Mouse (Mus musculus): ENCODE data around the gene Mocs2.
A peak's percentile ranks its signal among the peaks of the same experiment; 100 is the strongest.

Mocs2 gene

DNA sequence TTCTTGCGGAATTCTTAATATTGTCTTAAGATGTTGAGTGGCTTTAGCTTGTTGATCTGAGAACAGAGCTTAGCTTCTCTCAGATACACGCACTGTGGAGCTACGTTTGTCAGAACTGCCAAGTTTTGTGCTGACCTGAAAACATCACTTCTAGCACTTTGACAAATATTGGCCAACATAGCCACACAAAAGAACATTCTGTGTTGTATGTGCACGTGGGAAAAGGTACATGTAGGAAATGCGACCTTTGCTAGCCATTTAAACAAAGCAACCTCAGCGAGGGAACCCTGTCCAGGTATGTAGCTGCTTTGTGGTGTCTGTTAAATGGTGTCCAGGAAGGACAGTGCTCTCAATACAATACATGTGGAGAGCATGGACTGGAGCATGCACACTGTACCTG, 36.0 kb downstream of the Mocs2 start:
- no peak for DNase-seq (ENCODE audit: low read depth, low spot score)

DNA sequence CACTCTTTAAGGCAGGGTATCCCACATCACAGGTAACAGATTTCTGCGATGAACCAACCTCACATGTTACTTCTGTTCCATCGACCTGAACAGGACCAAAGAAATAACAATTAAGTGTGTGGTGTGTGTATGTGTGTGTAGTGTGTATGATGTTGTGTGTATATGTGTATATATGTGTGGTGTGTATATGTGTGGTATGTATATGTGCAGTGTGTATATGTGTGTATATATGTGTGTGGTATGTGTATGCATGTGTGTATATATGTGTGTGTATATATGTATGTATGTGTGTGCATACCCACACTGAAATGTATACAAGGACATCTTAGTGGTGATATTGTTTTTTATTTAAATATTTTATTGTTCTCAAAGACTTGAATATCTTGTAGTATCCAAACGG, 36.4 kb downstream of the Mocs2 start:
- DNase-seq (ENCODE audit: low read depth, low spot score) = no peak

GRCm38 (mm10) chr13:114855573-114856268, 37.7 kb downstream of the Mocs2 start:
- peak; percentile 2 for DNase-seq (ENCODE audit: low read depth, low spot score)

DNA sequence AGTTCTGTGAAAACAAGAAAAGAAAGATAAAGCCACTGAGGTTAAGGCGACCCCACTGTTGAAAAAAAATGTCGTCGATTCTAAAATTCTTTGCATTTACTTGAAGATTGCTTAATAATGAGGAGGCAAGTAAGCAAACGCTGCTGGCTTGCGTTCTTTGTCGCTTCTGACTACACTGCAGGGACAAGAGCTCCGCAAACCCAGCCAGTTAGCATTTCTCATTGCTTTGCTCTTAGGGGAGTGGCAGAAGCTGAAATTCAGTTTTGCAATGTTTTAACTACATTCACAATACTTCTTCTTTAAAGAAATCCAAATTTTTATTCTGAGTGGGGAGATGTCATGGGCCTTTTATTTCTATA, 38.2 kb downstream of the Mocs2 start:
- DNase-seq (ENCODE audit: low read depth, low spot score) = no peak

- DNase-seq (ENCODE audit: low read depth, low spot score) = no peak
Measured at GRCm38 (mm10) chr13:114857525-114857924, 39.5 kb downstream of the Mocs2 start.

- no peak for DNase-seq (ENCODE audit: low read depth, low spot score)
Measured at GRCm38 (mm10) chr13:114874738-114875137, 56.7 kb downstream of the Mocs2 start.

- DNase-seq (ENCODE audit: low read depth, low spot score) = no peak
Measured at GRCm38 (mm10) chr13:114876005-114876520, 58.0 kb downstream of the Mocs2 start.

- no peak for DNase-seq (ENCODE audit: low read depth, low spot score)
Measured at GRCm38 (mm10) chr13:114878667-114879066, 60.6 kb downstream of the Mocs2 start.
